Mouse (Mus musculus) limb, embryonic 11.5 days (tissue): ENCODE data around the gene Fgfr2. TPM values are rescaled to one million over a fixed set of nuclear protein-coding genes. Genes with fewer than 3 reads are reported as not detected.
A peak's percentile ranks its signal among the peaks of the same experiment; 100 is the strongest.

Experiments
- ATAC-seq: fragments of 200-750 bp; cut with Nextera tagmentation; 2 replicates; pipeline ENCODE4 v1.8.0; 2017; ENCODE audit warnings: low read depth; ENCODE audit not compliant: insufficient number of reproducible peaks, low FRiP score, low TSS enrichment
- DNase-seq: peaks from one replicate; pipeline ENCODE4 v3.0.0-alpha.2; 2015; ENCODE audit warnings: low spot score
- H3K27ac ChIP-seq: fragments of 300-500 bp; sonication (generic); replicated peaks from 2 replicates; pipeline ENCODE4 v1.5.1; 2014; ENCODE audit warnings: low read depth, mild to moderate bottlenecking, low read length
- H3K27me3 ChIP-seq: fragments of 300-500 bp; sonication (generic); 2 replicates; pipeline ENCODE4 v1.6.1; 2014; ENCODE audit warnings: mild to moderate bottlenecking, low read length, mixed read lengths; ENCODE audit not compliant: control insufficient read depth, insufficient read depth
- H3K36me3 ChIP-seq: fragments of 300-500 bp; sonication (generic); 2 replicates; pipeline ENCODE4 v1.6.1; 2014; ENCODE audit warnings: mild to moderate bottlenecking, low read length, moderate library complexity, mixed read lengths; ENCODE audit not compliant: control insufficient read depth, insufficient read depth
- H3K4me1 ChIP-seq: fragments of 300-500 bp; sonication (generic); 2 replicates; pipeline ENCODE4 v1.6.1; 2014; ENCODE audit warnings: low read length, mixed read lengths; ENCODE audit not compliant: control insufficient read depth, insufficient read depth
- H3K4me2 ChIP-seq: fragments of 300-500 bp; sonication (generic); 2 replicates; pipeline ENCODE4 v1.6.1; 2014; ENCODE audit warnings: low read depth, mild to moderate bottlenecking, moderate library complexity; ENCODE audit not compliant: severe bottlenecking
- H3K4me3 ChIP-seq: fragments of 300-500 bp; sonication (generic); 2 replicates; pipeline ENCODE4 v1.5.1; 2014; ENCODE audit warnings: low read depth, low read length
- H3K9ac ChIP-seq: fragments of 300-500 bp; sonication (generic); 2 replicates; pipeline ENCODE4 v1.6.1; 2014; ENCODE audit warnings: mild to moderate bottlenecking, low read length
- H3K9me3 ChIP-seq: fragments of 300-500 bp; sonication (generic); 2 replicates; pipeline ENCODE4 v1.6.1; 2016; ENCODE audit warnings: low read length; ENCODE audit not compliant: control insufficient read depth
- WGBS: fragments of 180-500 bp; shearing (Covaris S2); extraction: QIAGEN DNeasy Blood & Tissue Kit; methylation state at CpG from one replicate; pipeline ENCODE4 v1.1.7; 2014; 5-methylcytosine and 5-hydroxymethylcytosine counted together
- polyA plus RNA-seq: library from polyadenylated mRNA; unstranded; fragments of >200 nt; fragmentation: Nextera tagmentation; extraction: Ambion mirVana; gene quantifications from 2 replicates; pipeline ENCODE4 v1.2.1, GENCODE M21; 2014

Fgfr2 gene
- polyA plus RNA-seq, 1 experiment from 2014 or later, result 60.1 TPM

DNA sequence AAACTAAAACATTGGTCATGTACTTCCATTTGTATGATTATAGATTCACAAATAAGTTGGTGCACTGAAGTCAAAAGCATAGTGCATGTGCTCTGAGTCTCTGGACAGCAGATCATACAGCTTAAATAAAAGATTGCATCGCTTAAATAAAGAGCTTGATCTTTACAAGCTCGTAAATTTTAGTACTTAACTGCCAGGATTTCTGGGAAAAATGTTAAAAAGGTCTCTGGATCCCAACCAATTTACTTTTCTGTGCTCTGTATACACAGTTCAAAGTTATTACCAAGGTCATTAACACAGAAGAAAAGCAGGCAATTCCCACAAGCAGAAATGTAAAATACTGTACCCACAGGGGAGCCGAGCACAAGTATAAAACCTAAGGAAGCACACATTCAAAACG lies 292.2 kb downstream of the Fgfr2 start:
- Histone ChIP-seq H3K4me2 (no peak overlapping the region), H3K9ac (no peak overlapping the region), H3K36me3 (peaks cover 14% of the 10 kb centered on the region), H3K4me1 (no peaks in the 10 kb centered on the region), H3K27ac (no peak overlapping the region), H3K9me3 (no peaks in the 10 kb centered on the region), H3K4me3 (no peak overlapping the region), H3K27me3 (no peaks in the 10 kb centered on the region)
- ATAC-seq, result no peak
- DNase-seq, result no peak
- WGBS, result 22% methylated on average over 4 of the region's 4 CpGs

GRCm38 (mm10) chr7:132824346-132825022 lies 298.7 kb downstream of the Fgfr2 start:
- no peak for ATAC-seq
- DNase-seq, result no peak
- no peak overlapping the region for H3K4me3 ChIP-seq
- H3K4me2 ChIP-seq, result no peak overlapping the region
- no peak overlapping the region for H3K9ac ChIP-seq
- no peak overlapping the region for H3K27ac ChIP-seq
- no peaks in the 10 kb centered on the region for H3K4me1 ChIP-seq
- H3K27me3 ChIP-seq, result no peaks in the 10 kb centered on the region
- H3K36me3 ChIP-seq, result peaks cover 12% of the 10 kb centered on the region
- 12% methylated on average over 1 of the region's 1 CpGs for WGBS
- H3K9me3 ChIP-seq, result no peaks in the 10 kb centered on the region

- Histone ChIP-seq H3K4me2 (no peak overlapping the region), H3K4me3 (no peak overlapping the region), H3K27me3 (no peaks in the 10 kb centered on the region), H3K4me1 (no peaks in the 10 kb centered on the region), H3K36me3 (peaks cover 12% of the 10 kb centered on the region), H3K27ac (no peak overlapping the region), H3K9ac (no peak overlapping the region), H3K9me3 (no peaks in the 10 kb centered on the region)
- ATAC-seq (no peak), DNase-seq (no peak)
These were observed 299.3 kb downstream of the Fgfr2 start for GRCm38 (mm10) chr7:132823832-132824231.

DNA sequence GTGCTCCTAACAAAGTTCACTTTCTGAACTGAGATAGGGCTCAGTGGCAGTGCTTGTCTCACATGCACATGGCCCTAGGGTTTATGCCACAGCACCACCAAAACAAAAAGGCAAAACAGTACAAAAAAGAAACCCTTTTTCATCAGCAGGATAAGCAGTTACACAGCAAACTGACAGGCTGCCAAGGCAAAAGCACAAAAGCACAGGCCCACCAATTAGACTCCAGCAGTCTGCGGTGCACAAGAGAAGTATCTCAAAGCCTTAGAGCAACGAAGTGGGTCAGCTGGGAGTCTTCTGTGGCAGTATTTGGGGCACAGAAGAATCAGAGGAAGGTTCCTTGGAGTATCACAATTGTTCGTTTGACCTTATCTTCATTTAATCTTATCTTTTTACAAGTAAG lies 302.5 kb downstream of the Fgfr2 start:
- Histone ChIP-seq H3K4me3 (no peak overlapping the region), H3K4me1 (peaks cover 4% of the 10 kb centered on the region), H3K9me3 (no peaks in the 10 kb centered on the region), H3K4me2 (no peak overlapping the region), H3K9ac (no peak overlapping the region), H3K27ac (no peak overlapping the region), H3K36me3 (peaks cover 3% of the 10 kb centered on the region), H3K27me3 (no peaks in the 10 kb centered on the region)
- 90% methylated on average over 3 of the region's 3 CpGs for WGBS
- no peak for ATAC-seq
- DNase-seq, result no peak

DNA sequence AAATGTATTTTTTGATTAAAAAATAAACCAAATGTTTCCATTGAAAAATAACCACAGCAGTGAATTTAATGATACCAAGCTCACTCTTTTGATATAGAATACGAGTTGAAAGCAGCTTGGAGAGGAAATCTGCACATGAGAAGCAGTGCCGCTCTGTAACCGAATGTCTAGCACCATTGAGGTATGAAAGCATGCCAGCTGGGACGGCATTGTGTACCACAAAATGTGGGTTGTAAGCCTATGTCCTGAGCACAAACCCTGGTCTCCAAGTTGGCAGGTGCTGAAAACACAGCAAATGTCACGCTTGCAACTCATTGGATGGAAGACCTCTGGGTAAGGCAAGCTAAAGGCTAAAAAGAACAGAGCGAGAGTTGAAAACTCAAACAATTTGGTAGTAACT lies 306.1 kb downstream of the Fgfr2 start:
- H3K27ac ChIP-seq, result no peak overlapping the region
- H3K4me3 ChIP-seq, result no peak overlapping the region
- peaks cover 13% of the 10 kb centered on the region for H3K4me1 ChIP-seq
- no peak overlapping the region for H3K4me2 ChIP-seq
- no peak for ATAC-seq
- H3K27me3 ChIP-seq, result no peaks in the 10 kb centered on the region
- H3K9ac ChIP-seq, result no peak overlapping the region
- DNase-seq, result no peak
- 91% methylated on average over 6 of the region's 6 CpGs for WGBS
- H3K9me3 ChIP-seq, result no peaks in the 10 kb centered on the region
- no peaks in the 10 kb centered on the region for H3K36me3 ChIP-seq

- Histone ChIP-seq H3K4me3 (no peak overlapping the region), H3K4me2 (no peak overlapping the region), H3K27me3 (no peaks in the 10 kb centered on the region), H3K9me3 (no peaks in the 10 kb centered on the region), H3K27ac (no peak overlapping the region), H3K9ac (no peak overlapping the region), H3K36me3 (no peaks in the 10 kb centered on the region), H3K4me1 (peaks cover 18% of the 10 kb centered on the region)
- DNase-seq (no peak), ATAC-seq (no peak)
- WGBS, result 83% methylated on average over 2 of the region's 2 CpGs
These were observed 306.6 kb downstream of the Fgfr2 start for GRCm38 (mm10) chr7:132816528-132816927.

DNA sequence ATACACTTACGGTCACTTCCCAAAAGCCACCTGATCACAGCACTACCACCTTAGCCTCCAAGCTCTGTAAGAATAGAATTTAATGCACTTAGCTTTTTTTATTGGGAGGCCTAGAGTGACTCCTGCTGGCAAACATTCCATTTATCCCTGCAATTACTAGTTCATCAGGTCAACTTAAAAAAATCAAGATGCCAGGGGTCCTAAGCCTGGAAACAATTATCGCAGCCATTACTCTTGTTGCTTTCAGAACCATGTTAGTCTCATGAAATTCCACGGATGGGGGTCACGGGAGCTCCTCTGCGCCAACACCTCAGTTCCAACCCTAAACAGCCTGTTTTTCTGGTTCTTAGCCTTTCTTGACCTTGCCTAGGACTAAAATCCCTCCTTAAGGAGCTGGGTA lies 308.1 kb downstream of the Fgfr2 start:
- Histone ChIP-seq H3K9me3 (no peaks in the 10 kb centered on the region), H3K4me3 (no peak overlapping the region), H3K4me1 (peaks cover 33% of the 10 kb centered on the region), H3K36me3 (no peaks in the 10 kb centered on the region), H3K9ac (no peak overlapping the region), H3K27ac (peak overlapping the region; percentile 40; the same call in 1 of the 2 replicates), H3K27me3 (no peaks in the 10 kb centered on the region), H3K4me2 (no peak overlapping the region)
- 12% methylated on average over 5 of the region's 5 CpGs for WGBS
- no peak for ATAC-seq
- peak; percentile 66 for DNase-seq

GRCm38 (mm10) chr7:132814089-132814450 lies 309.1 kb downstream of the Fgfr2 start:
- peaks cover 43% of the 10 kb centered on the region for H3K4me1 ChIP-seq
- ATAC-seq, result no peak
- peak overlapping the region; percentile 68 for H3K4me3 ChIP-seq
- H3K9me3 ChIP-seq, result no peaks in the 10 kb centered on the region
- DNase-seq, result no peak
- H3K27me3 ChIP-seq, result no peaks in the 10 kb centered on the region
- peak overlapping the region; percentile 90 for H3K27ac ChIP-seq
- WGBS, result under 1% methylated on average over 7 of the region's 7 CpGs
- no peaks in the 10 kb centered on the region for H3K36me3 ChIP-seq
- peak overlapping the region; percentile 88 for H3K4me2 ChIP-seq
- H3K9ac ChIP-seq, result peak overlapping the region; percentile 93
